Mouse (Mus musculus) heart, embryonic 16.5 days (tissue): Measurements from ENCODE around the gene Mrgprf. TPM values are rescaled to one million over a fixed set of nuclear protein-coding genes. Genes with fewer than 3 reads are reported as not detected.

Experiments
- ATAC-seq: fragments of 200-750 bp; cut with Nextera tagmentation; replicated peaks from 2 replicates; pipeline ENCODE4 v1.8.0; 2017; ENCODE audit warnings: moderate number of reproducible peaks; ENCODE audit not compliant: insufficient read depth, low FRiP score; ENCODE audit errors: extremely low read depth
- H3K27ac ChIP-seq: fragments of 300-500 bp; sonication (generic); 2 replicates; pipeline ENCODE4 v1.5.1; 2014; ENCODE audit warnings: mild to moderate bottlenecking, low read length, control low read depth, moderate library complexity
- H3K27me3 ChIP-seq: fragments of 300-500 bp; sonication (generic); 2 replicates; pipeline ENCODE4 v1.6.1; 2014; ENCODE audit warnings: low read length, mixed read lengths; ENCODE audit not compliant: control insufficient read depth, insufficient read depth
- H3K36me3 ChIP-seq: fragments of 300-500 bp; sonication (generic); 2 replicates; pipeline ENCODE4 v1.6.1; 2014; ENCODE audit not compliant: control insufficient read depth, insufficient read depth
- H3K4me1 ChIP-seq: fragments of 300-500 bp; sonication (generic); 2 replicates; pipeline ENCODE4 v1.6.1; 2014; ENCODE audit warnings: low read length, mixed read lengths; ENCODE audit not compliant: control insufficient read depth, insufficient read depth
- H3K4me2 ChIP-seq: fragments of 300-500 bp; sonication (generic); 2 replicates; pipeline ENCODE4 v1.6.1; 2014; ENCODE audit warnings: low read depth, mild to moderate bottlenecking, control low read depth, low read length
- H3K4me3 ChIP-seq: fragments of 300-500 bp; sonication (generic); 2 replicates; pipeline ENCODE4 v1.5.1; 2014; ENCODE audit warnings: mild to moderate bottlenecking, control low read depth, low read length
- H3K9ac ChIP-seq: fragments of 300-500 bp; sonication (generic); 2 replicates; pipeline ENCODE4 v1.6.1; 2014; ENCODE audit warnings: low read length, control low read depth
- H3K9me3 ChIP-seq: fragments of 300-500 bp; sonication (generic); replicated peaks from 2 replicates; pipeline ENCODE4 v1.6.1; 2016; ENCODE audit warnings: low read length; ENCODE audit not compliant: control insufficient read depth
- WGBS: fragments of 180-500 bp; shearing (Covaris S2); extraction: QIAGEN DNeasy Blood & Tissue Kit; methylation state at CpG from one replicate; pipeline ENCODE4 v1.1.7; 2014; 5-methylcytosine and 5-hydroxymethylcytosine counted together
- polyA plus RNA-seq: library from polyadenylated mRNA; unstranded; fragments of >200 nt; fragmentation: Nextera tagmentation; extraction: Ambion mirVana; gene quantifications from 2 replicates; pipeline ENCODE4 v1.2.1, GENCODE M21; 2015

Mrgprf gene
- polyA plus RNA-seq, 1 experiment from 2014 or later, result 2.2 TPM

DNA sequence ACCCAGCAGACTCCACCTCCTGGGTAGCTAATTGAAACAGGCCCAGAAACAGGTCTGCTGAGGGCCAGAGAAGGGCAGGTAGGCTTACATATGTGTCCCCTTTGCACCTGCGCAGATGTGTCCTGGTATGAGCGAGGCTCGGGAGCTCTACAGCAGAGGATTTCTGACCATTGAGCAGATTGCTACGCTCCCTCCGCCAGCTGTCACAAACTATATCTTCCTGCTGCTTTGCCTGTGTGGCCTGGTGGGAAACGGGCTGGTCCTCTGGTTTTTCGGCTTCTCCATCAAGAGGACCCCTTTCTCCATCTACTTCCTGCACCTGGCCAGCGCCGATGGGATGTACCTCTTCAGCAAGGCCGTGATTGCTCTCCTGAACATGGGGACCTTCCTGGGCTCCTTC is 7.0 kb downstream of the Mrgprf start:
- no peak overlapping the region for H3K27ac ChIP-seq
- no peak for ATAC-seq
- H3K36me3 ChIP-seq, result no peaks in the 10 kb centered on the region
- no peak overlapping the region for H3K4me3 ChIP-seq
- H3K9ac ChIP-seq, result no peak overlapping the region
- WGBS, result 89% methylated on average over 10 of the region's 10 CpGs
- H3K27me3 ChIP-seq, result no peaks in the 10 kb centered on the region
- no peak overlapping the region for H3K4me2 ChIP-seq
- H3K4me1 ChIP-seq, result peaks cover 3% of the 10 kb centered on the region; the same call in 1 of the 2 replicates
- no peaks in the 10 kb centered on the region for H3K9me3 ChIP-seq

DNA sequence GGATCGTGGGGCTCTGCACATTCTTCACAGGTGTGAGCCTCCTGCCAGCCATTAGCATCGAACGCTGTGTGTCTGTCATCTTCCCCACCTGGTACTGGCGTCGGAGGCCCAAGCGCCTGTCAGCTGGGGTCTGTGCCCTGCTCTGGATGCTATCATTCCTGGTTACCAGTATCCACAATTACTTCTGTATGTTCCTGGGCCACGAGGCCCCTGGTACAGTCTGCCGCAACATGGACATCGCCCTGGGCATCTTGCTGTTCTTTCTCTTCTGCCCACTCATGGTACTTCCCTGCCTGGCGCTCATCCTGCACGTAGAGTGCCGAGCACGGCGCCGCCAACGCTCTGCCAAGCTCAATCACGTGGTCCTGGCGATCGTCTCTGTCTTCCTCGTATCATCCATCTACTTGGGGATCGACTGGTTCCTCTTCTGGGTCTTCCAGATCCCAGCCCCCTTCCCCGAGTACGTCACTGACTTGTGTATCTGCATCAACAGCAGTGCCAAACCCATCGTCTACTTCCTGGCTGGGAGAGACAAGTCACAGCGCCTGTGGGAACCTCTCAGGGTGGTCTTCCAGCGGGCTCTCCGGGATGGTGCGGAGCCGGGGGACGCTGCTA is 7.5 kb downstream of the Mrgprf start:
- no peaks in the 10 kb centered on the region for H3K27me3 ChIP-seq
- H3K27ac ChIP-seq, result no peak overlapping the region
- H3K4me3 ChIP-seq, result no peak overlapping the region
- no peak for ATAC-seq
- H3K4me1 ChIP-seq, result no peaks in the 10 kb centered on the region
- 65% methylated on average over 30 of the region's 30 CpGs for WGBS
- no peaks in the 10 kb centered on the region for H3K36me3 ChIP-seq
- no peaks in the 10 kb centered on the region for H3K9me3 ChIP-seq
- H3K9ac ChIP-seq, result no peak overlapping the region
- no peak overlapping the region for H3K4me2 ChIP-seq

DNA sequence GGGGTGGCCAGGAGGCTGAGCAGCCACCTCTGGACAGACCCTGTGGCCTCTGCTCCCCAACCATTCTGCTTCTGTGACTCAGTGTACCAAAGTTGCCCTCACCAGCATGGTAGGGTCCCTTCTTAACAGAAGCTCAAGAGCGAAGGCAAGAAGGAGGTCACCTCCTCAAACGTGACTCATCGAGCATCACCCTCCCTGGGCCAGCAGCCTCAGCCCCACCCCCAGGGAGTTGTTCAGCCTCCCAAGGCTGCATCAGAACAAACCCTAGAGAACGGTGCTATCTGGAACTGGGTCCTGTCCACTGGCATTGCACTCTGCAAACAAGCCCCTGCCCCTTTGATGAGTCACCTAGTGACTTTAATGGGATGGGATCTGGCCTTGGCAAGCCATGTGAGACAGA is 8.2 kb downstream of the Mrgprf start:
- Histone ChIP-seq H3K4me1 (no peaks in the 10 kb centered on the region), H3K4me2 (no peak overlapping the region), H3K36me3 (no peaks in the 10 kb centered on the region), H3K4me3 (no peak overlapping the region), H3K27ac (no peak overlapping the region), H3K27me3 (no peaks in the 10 kb centered on the region), H3K9ac (no peak overlapping the region), H3K9me3 (no peaks in the 10 kb centered on the region)
- ATAC-seq, result no peak
- 46% methylated on average over 4 of the region's 4 CpGs for WGBS

DNA sequence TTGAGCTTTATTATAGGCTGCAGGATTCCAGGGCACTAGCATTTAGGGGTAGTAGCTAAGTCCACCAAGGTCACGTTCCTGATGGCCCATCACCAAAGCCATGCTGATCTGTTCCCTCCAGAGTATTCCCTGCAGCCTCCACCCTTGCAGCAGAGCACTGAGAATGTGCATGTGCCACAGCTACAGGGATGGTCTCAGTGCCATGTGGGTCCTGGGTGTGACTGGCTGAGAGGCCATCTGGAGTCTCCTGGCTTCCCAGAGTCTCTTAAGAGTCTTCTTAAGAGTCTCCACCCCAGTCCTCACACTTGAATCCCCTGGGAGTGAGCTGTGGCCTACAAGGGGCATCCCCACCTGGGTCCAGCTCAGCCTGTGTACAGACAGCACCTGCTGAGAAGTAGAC is 9.2 kb downstream of the Mrgprf start:
- Histone ChIP-seq H3K4me1 (no peaks in the 10 kb centered on the region), H3K9me3 (no peaks in the 10 kb centered on the region), H3K4me2 (no peak overlapping the region), H3K4me3 (no peak overlapping the region), H3K36me3 (no peaks in the 10 kb centered on the region), H3K27ac (no peak overlapping the region), H3K27me3 (no peaks in the 10 kb centered on the region), H3K9ac (no peak overlapping the region)
- WGBS, result 69% methylated on average over 1 of the region's 1 CpGs
- ATAC-seq, result no peak

DNA sequence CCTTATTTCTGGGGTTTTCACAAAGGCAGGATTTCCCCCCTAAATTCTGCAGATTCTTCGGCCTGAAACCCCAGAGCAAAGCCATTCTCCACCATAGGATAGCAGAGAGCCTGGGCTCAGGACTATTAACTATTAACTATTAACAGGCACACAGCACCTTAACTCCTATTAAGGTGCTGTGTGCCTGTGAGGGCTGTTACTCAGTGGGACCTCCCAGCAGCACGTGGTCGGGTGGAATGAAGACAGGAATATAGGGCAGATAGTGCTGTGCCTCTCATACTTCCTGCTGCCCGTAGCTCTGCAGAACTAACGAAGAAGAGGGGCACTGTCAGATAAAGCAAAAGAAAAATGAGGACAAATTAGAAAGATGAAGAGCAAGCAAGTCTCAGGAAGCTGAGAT is 9.9 kb downstream of the Mrgprf start:
- no peak overlapping the region for H3K4me3 ChIP-seq
- no peaks in the 10 kb centered on the region for H3K27me3 ChIP-seq
- H3K9me3 ChIP-seq, result no peaks in the 10 kb centered on the region
- H3K4me2 ChIP-seq, result no peak overlapping the region
- 50% methylated on average over 5 of the region's 5 CpGs for WGBS
- no peaks in the 10 kb centered on the region for H3K36me3 ChIP-seq
- H3K9ac ChIP-seq, result no peak overlapping the region
- no peaks in the 10 kb centered on the region for H3K4me1 ChIP-seq
- ATAC-seq, result no peak
- no peak overlapping the region for H3K27ac ChIP-seq

DNA sequence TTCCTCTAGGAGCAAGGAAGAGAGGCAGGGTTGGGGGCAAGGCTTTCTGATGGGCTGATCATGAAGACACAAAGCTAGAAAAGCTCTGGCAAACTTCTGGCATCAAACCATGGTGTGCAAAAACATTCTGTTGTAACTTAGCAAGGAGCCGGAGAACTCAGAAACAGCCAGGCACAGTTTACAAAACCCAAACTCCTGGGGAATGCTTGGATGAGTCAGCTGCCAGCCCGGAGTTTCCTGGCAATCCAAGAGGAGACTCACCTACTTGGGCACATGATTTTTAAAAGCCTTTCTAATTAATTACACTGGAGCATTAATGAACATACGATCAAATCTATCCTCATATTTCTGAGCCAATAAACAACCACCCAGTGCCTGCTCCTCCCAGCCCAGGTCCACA is 11.5 kb downstream of the Mrgprf start:
- Histone ChIP-seq H3K36me3 (no peaks in the 10 kb centered on the region), H3K4me3 (no peak overlapping the region), H3K9me3 (no peaks in the 10 kb centered on the region), H3K4me1 (no peaks in the 10 kb centered on the region), H3K27ac (no peak overlapping the region), H3K9ac (no peak overlapping the region), H3K4me2 (no peak overlapping the region), H3K27me3 (no peaks in the 10 kb centered on the region)
- 71% methylated on average over 3 of the region's 3 CpGs for WGBS
- ATAC-seq, result no peak

DNA sequence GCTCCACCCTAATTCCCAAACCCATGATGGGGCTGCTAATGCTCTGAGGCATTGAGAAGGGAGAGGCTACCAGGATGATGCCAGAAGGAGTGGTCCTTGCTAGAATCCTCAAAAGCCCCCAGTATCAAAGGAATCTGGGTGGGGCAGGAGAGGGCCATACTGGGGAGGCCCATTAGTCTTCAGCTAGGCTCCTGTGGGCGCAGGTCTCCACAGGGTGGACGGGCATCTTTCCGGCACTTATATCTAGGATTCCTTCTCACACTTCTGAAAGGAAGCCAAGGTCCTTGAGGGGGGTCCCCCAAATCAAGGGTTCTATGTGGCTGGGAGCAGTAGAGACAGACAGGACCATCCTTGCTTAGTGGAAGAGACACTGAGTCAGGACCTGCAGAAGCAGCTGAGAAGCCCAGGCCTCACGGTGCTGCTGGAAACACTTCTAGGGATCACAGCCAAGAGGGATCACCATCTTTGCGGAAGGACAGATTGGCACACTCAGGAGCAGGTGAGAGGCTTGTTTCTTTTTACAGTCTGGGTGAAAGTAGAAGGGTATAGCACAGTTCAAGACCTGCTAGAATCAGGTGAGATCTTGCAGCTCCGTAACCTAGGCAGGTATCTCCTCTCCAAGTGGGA is 14.3 kb downstream of the Mrgprf start, which contains the start of gene Mrgprd:
Mrgprd (plus strand) TSS at position 51 of the 627 bp plus-strand sequence.
- Histone ChIP-seq H3K27ac (no peak within 1 kb of the TSS), H3K4me2 (no peak within 1 kb of the TSS), H3K9me3 (no peaks in the 10 kb centered on the region), H3K4me3 (no peak within 1 kb of the TSS), H3K9ac (no peak within 1 kb of the TSS), H3K36me3 (no peaks in the 10 kb centered on the region), H3K4me1 (no peaks in the 10 kb centered on the region), H3K27me3 (no peaks in the 10 kb centered on the region)
- no peak for ATAC-seq
- 82% methylated on average over 6 of the region's 6 CpGs for WGBS

DNA sequence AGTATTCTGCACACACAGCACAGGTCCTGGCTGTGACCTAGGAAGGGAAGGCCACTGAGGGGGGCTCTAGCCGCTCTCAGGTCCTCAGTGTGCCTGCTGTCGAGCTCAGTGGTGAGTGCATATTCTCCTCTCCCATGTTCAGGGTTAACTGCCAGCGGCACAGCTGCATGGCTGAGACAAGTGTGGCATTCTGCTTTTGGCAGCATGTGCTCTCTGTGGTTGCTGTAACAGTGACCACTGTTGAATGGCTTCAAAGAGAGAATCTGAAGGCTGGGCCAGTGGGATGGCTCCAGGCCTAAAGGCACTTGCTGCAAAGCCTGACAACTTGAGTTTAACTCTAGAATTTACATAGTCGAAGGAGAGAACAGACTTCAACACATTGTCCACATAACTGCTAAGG is 16.9 kb downstream of the Mrgprf start:
- H3K4me1 ChIP-seq, result no peaks in the 10 kb centered on the region
- H3K9me3 ChIP-seq, result no peaks in the 10 kb centered on the region
- H3K4me3 ChIP-seq, result no peak overlapping the region
- ATAC-seq, result no peak
- H3K9ac ChIP-seq, result no peak overlapping the region
- no peaks in the 10 kb centered on the region for H3K27me3 ChIP-seq
- no peaks in the 10 kb centered on the region for H3K36me3 ChIP-seq
- no peak overlapping the region for H3K4me2 ChIP-seq
- H3K27ac ChIP-seq, result no peak overlapping the region
- WGBS, result 63% methylated on average over 4 of the region's 4 CpGs

DNA sequence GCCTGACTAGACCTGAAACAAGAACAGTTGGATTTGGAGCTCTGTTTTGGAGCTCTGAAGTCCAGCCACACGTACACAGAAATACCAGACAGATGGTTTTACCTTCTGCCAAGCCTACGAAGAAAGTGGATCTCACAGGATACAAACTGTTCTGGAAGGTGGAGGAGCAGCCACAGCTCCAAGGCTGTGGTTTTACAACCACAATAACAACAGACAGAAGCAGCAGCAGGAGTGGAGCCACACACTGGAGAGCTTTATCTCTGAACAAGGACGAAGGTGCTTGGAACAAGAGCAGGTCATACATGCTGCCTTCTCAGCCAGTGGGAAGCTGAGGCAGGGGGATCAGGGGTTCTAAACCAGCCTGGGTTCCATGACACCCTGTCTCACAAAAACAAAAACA is 18.9 kb downstream of the Mrgprf start:
- no peaks in the 10 kb centered on the region for H3K36me3 ChIP-seq
- no peak overlapping the region for H3K4me3 ChIP-seq
- no peaks in the 10 kb centered on the region for H3K4me1 ChIP-seq
- H3K9me3 ChIP-seq, result no peaks in the 10 kb centered on the region
- ATAC-seq, result no peak
- 54% methylated on average over 3 of the region's 3 CpGs for WGBS
- H3K27ac ChIP-seq, result no peak overlapping the region
- H3K27me3 ChIP-seq, result no peaks in the 10 kb centered on the region
- H3K9ac ChIP-seq, result no peak overlapping the region
- H3K4me2 ChIP-seq, result no peak overlapping the region
